Mouse (Mus musculus): ENCODE results near the gene Atrnl1.

DNA sequence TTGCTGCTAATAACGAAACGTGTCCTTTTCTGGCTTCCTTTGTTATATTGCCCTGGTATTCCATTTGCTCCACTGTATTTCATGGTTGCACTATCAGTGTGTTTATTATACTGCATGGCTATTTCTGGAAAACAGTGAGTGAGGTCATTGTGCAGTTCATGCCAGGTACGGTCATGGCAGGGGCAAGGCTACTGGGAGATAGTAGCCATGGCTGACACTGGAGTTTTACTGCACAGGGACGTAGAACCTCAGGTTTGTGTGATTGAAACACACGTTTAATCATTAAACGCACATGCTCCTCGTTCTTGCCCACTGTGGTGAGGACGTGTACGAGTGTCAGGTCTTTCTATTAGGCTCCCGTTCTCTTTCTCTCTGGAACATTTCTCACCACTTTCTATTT is 314.8 kb downstream of the Atrnl1 start:
- TF ChIP-seq CTCF (IDR thresholded peaks at IDR 0.05; ENCODE audit: control insufficient read depth, insufficient read depth, low read length) (no peak), POLR2A (IDR thresholded peaks at IDR 0.05; ENCODE audit: borderline replicate concordance, control insufficient read depth, low read depth, low read length) (no peak)

All from bone marrow, adult 2 months (tissue).